Mouse (Mus musculus): ENCODE results near the gene Cfhr2. TPM values are rescaled to one million over a fixed set of nuclear protein-coding genes. Genes with fewer than 3 reads are reported as not detected.
"Not testable (repeated sequence)": the region's sequence is repeated elsewhere in the genome, so short reads cannot be mapped to it uniquely, and the experiment has no call there.

The Cfhr2 gene
- not detected in 2 replicates for polyA plus RNA-seq (2016; fragmentation: Nextera tagmentation; extraction: Ambion mirVana)

- no peak within 1 kb of the TSS for H3K4me2 ChIP-seq (replicated peaks)
- H3K4me3 ChIP-seq = no peak within 1 kb of the TSS
- H3K36me3 ChIP-seq = no peaks in the 10 kb centered on the region
- no peaks in the 10 kb centered on the region for H3K9me3 ChIP-seq
- no peaks in the 10 kb centered on the region for H3K27me3 ChIP-seq
- 97% methylated on average over 1 of the region's 1 CpGs for WGBS
- H3K9ac ChIP-seq (replicated peaks) = no peak within 1 kb of the TSS
- no peak for ATAC-seq (ENCODE audit: low FRiP score, low read depth)
- H3K4me1 ChIP-seq = no peaks in the 10 kb centered on the region
- no peak within 1 kb of the TSS for H3K27ac ChIP-seq (replicated peaks)
Observed at GRCm38 (mm10) chr1:139858548-139858947, at the start of gene Cfhr2. TSS of gene Cfhr2 (minus strand) at chr1:139858702.

GRCm38 (mm10) chr1:139863751-139864150, 5.2 kb upstream of the Cfhr2 start:
- H3K27ac ChIP-seq (replicated peaks) = no peak overlapping the region
- no peaks in the 10 kb centered on the region for H3K4me1 ChIP-seq
- H3K27me3 ChIP-seq = no peaks in the 10 kb centered on the region
- no peak overlapping the region for H3K9ac ChIP-seq (replicated peaks)
- H3K4me3 ChIP-seq = no peak overlapping the region
- no peak for ATAC-seq (ENCODE audit: low FRiP score, low read depth)
- H3K9me3 ChIP-seq = no peaks in the 10 kb centered on the region
- no peak overlapping the region for H3K4me2 ChIP-seq (replicated peaks)
- H3K36me3 ChIP-seq = no peaks in the 10 kb centered on the region

GRCm38 (mm10) chr1:139860176-139860575, 1.7 kb upstream of the Cfhr2 start:
- no peak overlapping the region for H3K4me2 ChIP-seq (replicated peaks)
- ATAC-seq (ENCODE audit: low FRiP score, low read depth) = no peak
- no peaks in the 10 kb centered on the region for H3K36me3 ChIP-seq
- no peaks in the 10 kb centered on the region for H3K9me3 ChIP-seq
- no peak overlapping the region for H3K27ac ChIP-seq (replicated peaks)
- H3K4me3 ChIP-seq = no peak overlapping the region
- no peaks in the 10 kb centered on the region for H3K4me1 ChIP-seq
- no peak overlapping the region for H3K9ac ChIP-seq (replicated peaks)
- H3K27me3 ChIP-seq = no peaks in the 10 kb centered on the region

- Histone ChIP-seq H3K27ac (replicated peaks) (no peak overlapping the region), H3K4me2 (replicated peaks) (no peak overlapping the region), H3K4me1 (no peaks in the 10 kb centered on the region), H3K36me3 (no peaks in the 10 kb centered on the region), H3K27me3 (no peaks in the 10 kb centered on the region), H3K4me3 (no peak overlapping the region), H3K9ac (replicated peaks) (no peak overlapping the region), H3K9me3 (no peaks in the 10 kb centered on the region)
- WGBS = 70% methylated on average over 7 of the region's 7 CpGs
- no peak for ATAC-seq (ENCODE audit: low FRiP score, low read depth)
Observed at GRCm38 (mm10) chr1:139839699-139840098, 18.8 kb downstream of the Cfhr2 start.

GRCm38 (mm10) chr1:139839290-139839689, 19.2 kb downstream of the Cfhr2 start:
- Histone ChIP-seq H3K27me3 (no peaks in the 10 kb centered on the region), H3K4me1 (no peaks in the 10 kb centered on the region), H3K27ac (replicated peaks) (no peak overlapping the region), H3K4me3 (no peak overlapping the region), H3K4me2 (replicated peaks) (no peak overlapping the region), H3K9ac (replicated peaks) (no peak overlapping the region), H3K36me3 (no peaks in the 10 kb centered on the region), H3K9me3 (no peaks in the 10 kb centered on the region)
- no peak for ATAC-seq (ENCODE audit: low FRiP score, low read depth)
- WGBS = 56% methylated on average over 2 of the region's 2 CpGs

DNA sequence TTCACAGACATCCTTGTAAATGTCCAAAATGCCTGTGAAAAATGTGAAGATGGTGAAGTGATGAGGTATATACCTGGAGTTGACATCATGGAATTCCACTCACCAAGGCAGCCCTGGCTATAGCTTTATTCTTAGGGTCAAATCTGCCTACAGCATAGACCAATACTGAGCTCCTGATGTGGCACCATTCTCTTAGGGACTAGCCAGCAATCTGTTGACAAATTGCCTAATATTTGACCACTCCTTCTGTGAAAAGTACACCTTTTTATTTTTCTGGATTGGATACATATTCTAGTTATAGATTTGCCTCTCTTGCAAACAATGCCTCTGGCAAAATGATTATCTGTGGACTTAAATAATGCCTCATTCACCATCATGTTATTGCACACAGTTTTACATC, 49.9 kb downstream of the Cfhr2 start:
- H3K4me2 ChIP-seq (replicated peaks) = no peak overlapping the region
- no peak for ATAC-seq (ENCODE audit: low FRiP score, low read depth)
- H3K9ac ChIP-seq (replicated peaks) = no peak overlapping the region
- H3K9me3 ChIP-seq = no peaks in the 10 kb centered on the region
- H3K27ac ChIP-seq (replicated peaks) = no peak overlapping the region
- no peak overlapping the region for H3K4me3 ChIP-seq
- no peaks in the 10 kb centered on the region for H3K27me3 ChIP-seq
- H3K36me3 ChIP-seq = no peaks in the 10 kb centered on the region
- H3K4me1 ChIP-seq = no peaks in the 10 kb centered on the region

DNA sequence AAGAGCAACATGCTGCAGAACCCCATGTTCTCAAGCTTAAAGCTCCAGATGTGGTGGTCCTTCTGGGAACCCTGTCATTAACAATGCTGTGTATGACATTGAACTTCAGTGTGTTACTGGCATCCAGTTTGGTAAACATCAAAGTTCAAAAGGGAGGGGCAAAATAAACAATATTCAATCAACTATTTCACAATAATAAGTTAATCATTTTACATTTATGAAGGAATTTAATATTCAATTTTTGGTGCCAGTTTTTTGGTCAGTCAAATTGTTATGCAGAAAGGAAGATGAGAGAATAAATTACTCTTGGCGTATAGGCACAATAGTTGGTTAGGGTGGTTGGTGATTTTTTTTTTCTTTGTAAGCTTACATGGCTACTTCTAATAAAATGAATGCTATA, 77.4 kb downstream of the Cfhr2 start, which contains the start of gene Gm4788:
Gene Gm4788 (minus strand): TSS at position 101 of the 400 bp plus-strand sequence.
- Histone ChIP-seq H3K9me3 (no peaks in the 10 kb centered on the region), H3K4me1 (no peaks in the 10 kb centered on the region), H3K27me3 (no peaks in the 10 kb centered on the region), H3K4me2 (replicated peaks) (no peak within 1 kb of the TSS), H3K9ac (replicated peaks) (no peak within 1 kb of the TSS), H3K27ac (replicated peaks) (no peak within 1 kb of the TSS), H3K36me3 (no peaks in the 10 kb centered on the region), H3K4me3 (no peak within 1 kb of the TSS)
- 94% methylated on average over 1 of the region's 1 CpGs for WGBS
- ATAC-seq (ENCODE audit: low FRiP score, low read depth) = no peak

DNA sequence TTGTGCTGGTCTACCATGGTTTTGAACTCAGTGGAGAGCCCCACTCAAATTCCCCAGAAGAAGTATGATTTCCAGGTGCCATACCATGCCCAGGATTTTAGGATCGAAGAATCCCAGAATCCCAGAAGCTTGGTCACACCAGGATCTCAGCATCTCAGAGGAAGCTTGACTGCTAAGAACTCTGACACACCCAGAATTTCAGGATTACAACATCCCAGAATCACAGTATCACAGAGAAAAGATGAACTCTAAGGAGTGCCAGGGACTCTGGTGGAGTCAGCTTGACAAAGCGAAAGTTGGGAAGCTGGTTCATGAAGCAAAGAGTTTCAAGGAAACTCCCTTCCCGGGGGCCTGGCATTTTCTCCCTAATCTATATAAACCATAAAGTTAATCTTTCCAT, 88.6 kb downstream of the Cfhr2 start:
- H3K9me3 ChIP-seq; H3K36me3 ChIP-seq; H3K27me3 ChIP-seq; H3K4me2 ChIP-seq (replicated peaks); H3K27ac ChIP-seq (replicated peaks); H3K9ac ChIP-seq (replicated peaks); H3K4me3 ChIP-seq; ATAC-seq (ENCODE audit: low FRiP score, low read depth); H3K4me1 ChIP-seq: not testable (repeated sequence)
- WGBS = 96% methylated on average over 3 of the region's 3 CpGs

Other genes with a start within 250 kb of the Cfhr2 start
- gene Gm4788, start 77.5 kb downstream of the Cfhr2 start, polyA plus RNA-seq (2016; fragmentation: Nextera tagmentation; extraction: Ambion mirVana) = not detected in 2 replicates